Mouse (Mus musculus): ENCODE data around the gene Shroom3. TPM values are rescaled to one million over a fixed set of nuclear protein-coding genes. Genes with fewer than 3 reads are reported as not detected.

Shroom3 gene
- polyA plus RNA-seq, 1 experiment from 2014 or later, result 5.1 TPM

- 91% methylated on average over 3 of the region's 3 CpGs for WGBS
- Histone ChIP-seq H3K9me3 (ENCODE audit: control insufficient read depth, low read length) (no peaks in the 10 kb centered on the region), H3K4me2 (ENCODE audit: low read depth) (no peak overlapping the region), H3K4me3 (ENCODE audit: low read depth, low read length) (no peak overlapping the region), H3K27me3 (ENCODE audit: control insufficient read depth, insufficient read depth, low read length) (no peaks in the 10 kb centered on the region), H3K36me3 (ENCODE audit: control insufficient read depth, insufficient read depth, low read length) (no peaks in the 10 kb centered on the region), H3K9ac (ENCODE audit: low read length) (no peak overlapping the region), H3K4me1 (ENCODE audit: control insufficient read depth, insufficient read depth, low read length) (peaks cover 20% of the 10 kb centered on the region), H3K27ac (ENCODE audit: low read depth, low read length) (no peak overlapping the region)
- ATAC-seq (ENCODE audit: insufficient read depth, low FRiP score, low TSS enrichment), result no peak
- no peak for DNase-seq (ENCODE audit: low spot score)
Measured at GRCm38 (mm10) chr5:92814621-92815020, 131.4 kb downstream of the Shroom3 start.

DNA sequence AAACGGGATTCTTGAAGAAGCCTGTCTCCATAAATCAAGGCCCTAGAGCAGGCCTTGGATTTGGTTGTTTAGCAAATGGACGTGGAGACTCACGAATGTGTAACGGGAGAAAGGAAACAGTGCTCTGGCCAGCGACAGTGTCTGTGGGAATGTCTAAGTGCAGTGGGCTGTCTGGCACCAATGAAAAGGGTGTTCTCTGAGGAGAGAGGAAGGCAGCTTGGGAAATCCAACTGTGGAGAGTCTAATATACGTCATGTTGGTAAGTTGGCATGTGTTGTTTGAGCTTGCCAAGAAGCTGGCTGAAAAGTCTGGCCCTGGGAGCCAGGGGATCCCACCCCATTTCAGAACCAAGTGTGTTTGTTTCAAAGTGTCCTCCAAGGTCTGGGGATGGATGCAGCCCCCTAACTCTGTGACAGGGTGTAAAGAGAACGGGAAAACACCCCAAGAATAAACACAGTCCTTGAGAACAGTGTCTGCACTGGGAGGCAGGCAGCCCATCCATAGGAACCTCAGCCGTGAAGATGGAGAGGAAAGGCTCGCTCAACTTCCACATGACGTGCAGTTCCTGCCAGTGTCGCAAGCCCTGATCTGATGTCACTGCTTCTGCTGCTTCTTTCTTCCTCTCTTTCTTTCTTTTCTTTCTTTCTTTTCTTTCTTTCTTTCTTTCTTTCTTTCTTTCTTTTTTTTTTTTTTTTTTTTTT lies 134.0 kb downstream of the Shroom3 start:
- no peaks in the 10 kb centered on the region for H3K36me3 ChIP-seq (ENCODE audit: control insufficient read depth, insufficient read depth, low read length)
- DNase-seq (ENCODE audit: low spot score) (peak; percentile 21), ATAC-seq (ENCODE audit: insufficient read depth, low FRiP score, low TSS enrichment) (peak; percentile 61)
- no peaks in the 10 kb centered on the region for H3K9me3 ChIP-seq (ENCODE audit: control insufficient read depth, low read length)
- 52% methylated on average over 11 of the region's 11 CpGs for WGBS
- H3K4me1 ChIP-seq (ENCODE audit: control insufficient read depth, insufficient read depth, low read length), result peaks cover 5% of the 10 kb centered on the region
- no peaks in the 10 kb centered on the region for H3K27me3 ChIP-seq (ENCODE audit: control insufficient read depth, insufficient read depth, low read length)
- no peak overlapping the region for H3K27ac ChIP-seq (ENCODE audit: low read depth, low read length)
- H3K9ac ChIP-seq (ENCODE audit: low read length), result no peak overlapping the region
- no peak overlapping the region for H3K4me3 ChIP-seq (ENCODE audit: low read depth, low read length)
- no peak overlapping the region for H3K4me2 ChIP-seq (ENCODE audit: low read depth)

- H3K27ac ChIP-seq (ENCODE audit: low read depth, low read length), result no peak overlapping the region
- H3K27me3 ChIP-seq (ENCODE audit: control insufficient read depth, insufficient read depth, low read length), result no peaks in the 10 kb centered on the region
- H3K9me3 ChIP-seq (ENCODE audit: control insufficient read depth, low read length), result no peaks in the 10 kb centered on the region
- no peak overlapping the region for H3K9ac ChIP-seq (ENCODE audit: low read length)
- no peak for DNase-seq (ENCODE audit: low spot score)
- no peak for ATAC-seq (ENCODE audit: insufficient read depth, low FRiP score, low TSS enrichment)
- H3K4me2 ChIP-seq (ENCODE audit: low read depth), result no peak overlapping the region
- no peak overlapping the region for H3K4me3 ChIP-seq (ENCODE audit: low read depth, low read length)
- WGBS, result 78% methylated on average over 3 of the region's 3 CpGs
- no peaks in the 10 kb centered on the region for H3K36me3 ChIP-seq (ENCODE audit: control insufficient read depth, insufficient read depth, low read length)
- no peaks in the 10 kb centered on the region for H3K4me1 ChIP-seq (ENCODE audit: control insufficient read depth, insufficient read depth, low read length)
Measured at GRCm38 (mm10) chr5:92821370-92821769, 138.1 kb downstream of the Shroom3 start.

DNA sequence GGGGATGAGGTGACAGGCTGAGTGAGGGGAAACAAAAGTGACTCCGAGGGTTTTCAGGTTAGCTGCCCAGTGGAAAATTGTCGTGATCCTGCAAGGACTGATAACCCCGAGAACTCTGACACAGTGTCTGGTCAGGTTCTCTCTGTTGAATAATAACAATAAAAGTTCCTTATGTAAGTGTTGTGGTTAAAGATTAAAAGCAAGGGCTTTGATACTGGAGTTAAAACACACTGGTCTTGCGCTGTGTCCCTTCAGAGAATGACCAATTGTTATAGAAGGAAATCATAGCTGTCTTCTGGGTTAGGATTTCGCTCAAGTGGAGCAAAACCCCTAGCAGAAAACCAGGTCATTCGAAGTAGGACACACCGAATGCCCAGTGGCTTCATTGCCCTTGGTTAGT lies 140.3 kb downstream of the Shroom3 start:
- no peak for ATAC-seq (ENCODE audit: insufficient read depth, low FRiP score, low TSS enrichment)
- WGBS, result 84% methylated on average over 7 of the region's 7 CpGs

DNA sequence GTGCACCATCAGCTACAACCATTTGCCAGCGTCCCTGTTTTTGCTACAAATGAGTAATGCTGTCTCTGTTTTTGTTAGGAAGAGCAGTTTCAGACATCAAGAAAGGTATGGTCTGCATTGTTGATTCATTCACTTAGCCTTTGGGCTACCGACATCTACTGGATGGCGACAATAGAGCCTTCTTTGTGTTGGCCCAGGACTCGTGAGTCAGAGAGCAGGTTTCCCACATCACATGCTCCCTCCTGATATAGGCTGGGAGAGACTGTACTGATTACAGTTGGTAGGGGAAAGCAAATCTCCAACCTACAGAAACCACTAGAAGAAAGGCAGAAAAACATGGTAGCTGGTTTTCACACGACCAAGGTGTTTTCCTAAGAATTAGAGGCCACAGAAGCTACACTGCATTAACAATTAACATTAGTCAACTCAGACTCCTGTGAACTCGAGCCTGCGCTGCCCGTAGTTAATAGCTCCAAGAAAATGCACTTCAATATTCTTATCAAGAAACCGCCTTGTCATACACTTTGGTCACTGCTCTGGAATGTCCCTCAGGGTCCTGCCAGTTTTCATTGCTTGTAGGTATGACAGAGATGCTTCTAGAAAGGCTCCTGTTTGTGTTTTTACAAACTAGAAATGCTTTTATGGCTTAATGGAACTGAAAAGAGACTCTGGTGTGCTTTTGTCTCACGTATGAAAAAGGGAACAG lies 141.2 kb downstream of the Shroom3 start:
- Histone ChIP-seq H3K4me2 (ENCODE audit: low read depth) (no peak overlapping the region), H3K4me3 (ENCODE audit: low read depth, low read length) (no peak overlapping the region), H3K4me1 (ENCODE audit: control insufficient read depth, insufficient read depth, low read length) (no peaks in the 10 kb centered on the region), H3K27ac (ENCODE audit: low read depth, low read length) (no peak overlapping the region), H3K9me3 (ENCODE audit: control insufficient read depth, low read length) (no peaks in the 10 kb centered on the region), H3K36me3 (ENCODE audit: control insufficient read depth, insufficient read depth, low read length) (no peaks in the 10 kb centered on the region), H3K27me3 (ENCODE audit: control insufficient read depth, insufficient read depth, low read length) (no peaks in the 10 kb centered on the region), H3K9ac (ENCODE audit: low read length) (no peak overlapping the region)
- WGBS, result 81% methylated on average over 10 of the region's 10 CpGs
- ATAC-seq (ENCODE audit: insufficient read depth, low FRiP score, low TSS enrichment) (no peak), DNase-seq (ENCODE audit: low spot score) (no peak)

More for the DNA sequence above, 140.3 kb downstream of the Shroom3 start:
- no peak for DNase-seq (ENCODE audit: low spot score)
- H3K4me3 ChIP-seq (ENCODE audit: low read depth, low read length), result no peak overlapping the region
- H3K27ac ChIP-seq (ENCODE audit: low read depth, low read length), result no peak overlapping the region
- H3K4me1 ChIP-seq (ENCODE audit: control insufficient read depth, insufficient read depth, low read length), result no peaks in the 10 kb centered on the region
- H3K9me3 ChIP-seq (ENCODE audit: control insufficient read depth, low read length), result no peaks in the 10 kb centered on the region
- no peaks in the 10 kb centered on the region for H3K36me3 ChIP-seq (ENCODE audit: control insufficient read depth, insufficient read depth, low read length)
- no peak overlapping the region for H3K9ac ChIP-seq (ENCODE audit: low read length)
- H3K27me3 ChIP-seq (ENCODE audit: control insufficient read depth, insufficient read depth, low read length), result no peaks in the 10 kb centered on the region
- H3K4me2 ChIP-seq (ENCODE audit: low read depth), result no peak overlapping the region

DNA sequence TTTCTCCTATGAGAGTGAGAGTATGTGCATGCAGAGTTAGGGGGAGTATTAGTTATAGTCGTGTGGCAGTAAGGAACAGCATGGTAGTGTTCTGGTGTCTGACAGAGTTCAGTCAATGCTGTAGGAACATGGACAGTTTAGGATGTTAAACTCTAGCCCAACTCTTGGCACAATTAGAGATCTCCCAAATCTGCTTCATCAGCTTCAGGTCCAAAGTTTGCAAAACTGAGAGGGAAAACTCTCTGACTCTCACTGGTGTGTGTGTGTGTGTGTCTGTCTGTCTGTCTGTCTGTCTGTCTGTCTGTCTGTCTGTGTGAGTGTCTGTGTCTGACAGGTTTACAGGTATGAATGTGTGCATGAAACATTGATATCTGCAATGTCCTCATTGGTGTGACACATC lies 147.2 kb downstream of the Shroom3 start:
- 78% methylated on average over 1 of the region's 1 CpGs for WGBS
- Histone ChIP-seq H3K4me3 (ENCODE audit: low read depth, low read length) (no peak overlapping the region), H3K27me3 (ENCODE audit: control insufficient read depth, insufficient read depth, low read length) (no peaks in the 10 kb centered on the region), H3K4me2 (ENCODE audit: low read depth) (no peak overlapping the region), H3K27ac (ENCODE audit: low read depth, low read length) (no peak overlapping the region), H3K4me1 (ENCODE audit: control insufficient read depth, insufficient read depth, low read length) (no peaks in the 10 kb centered on the region), H3K9ac (ENCODE audit: low read length) (no peak overlapping the region), H3K36me3 (ENCODE audit: control insufficient read depth, insufficient read depth, low read length) (no peaks in the 10 kb centered on the region), H3K9me3 (ENCODE audit: control insufficient read depth, low read length) (no peaks in the 10 kb centered on the region)
- DNase-seq (ENCODE audit: low spot score) (no peak), ATAC-seq (ENCODE audit: insufficient read depth, low FRiP score, low TSS enrichment) (no peak)

- Histone ChIP-seq H3K9me3 (ENCODE audit: control insufficient read depth, low read length) (no peaks in the 10 kb centered on the region), H3K36me3 (ENCODE audit: control insufficient read depth, insufficient read depth, low read length) (no peaks in the 10 kb centered on the region), H3K27ac (ENCODE audit: low read depth, low read length) (no peak overlapping the region), H3K4me1 (ENCODE audit: control insufficient read depth, insufficient read depth, low read length) (no peaks in the 10 kb centered on the region), H3K9ac (ENCODE audit: low read length) (no peak overlapping the region), H3K27me3 (ENCODE audit: control insufficient read depth, insufficient read depth, low read length) (no peaks in the 10 kb centered on the region), H3K4me3 (ENCODE audit: low read depth, low read length) (no peak overlapping the region), H3K4me2 (ENCODE audit: low read depth) (no peak overlapping the region)
- ATAC-seq (ENCODE audit: insufficient read depth, low FRiP score, low TSS enrichment) (no peak), DNase-seq (ENCODE audit: low spot score) (no peak)
- WGBS, result 70% methylated on average over 7 of the region's 7 CpGs
Measured at GRCm38 (mm10) chr5:92834513-92834912, 151.3 kb downstream of the Shroom3 start.

DNA sequence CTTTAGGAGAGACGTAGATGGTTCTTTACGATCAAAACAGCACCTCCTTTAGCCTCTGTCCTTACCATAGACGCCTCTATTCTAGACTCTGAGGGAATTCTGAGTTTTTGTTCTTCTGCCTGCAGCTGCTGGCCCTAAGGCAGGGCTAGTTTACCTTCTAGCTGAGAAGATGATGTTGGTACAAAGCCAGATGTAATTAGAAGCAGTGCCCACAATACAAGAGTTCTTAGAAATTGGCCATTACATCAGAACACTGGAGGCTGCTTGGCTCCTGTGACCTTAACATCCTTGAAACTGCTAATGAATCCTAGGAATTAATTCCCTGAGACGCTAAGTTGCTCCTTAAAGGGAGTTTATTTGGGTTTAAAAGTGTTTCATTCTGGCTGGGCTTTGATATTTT lies 154.1 kb downstream of the Shroom3 start:
- no peak overlapping the region for H3K9ac ChIP-seq (ENCODE audit: low read length)
- H3K36me3 ChIP-seq (ENCODE audit: control insufficient read depth, insufficient read depth, low read length), result no peaks in the 10 kb centered on the region
- no peaks in the 10 kb centered on the region for H3K27me3 ChIP-seq (ENCODE audit: control insufficient read depth, insufficient read depth, low read length)
- H3K27ac ChIP-seq (ENCODE audit: low read depth, low read length), result no peak overlapping the region
- no peak overlapping the region for H3K4me2 ChIP-seq (ENCODE audit: low read depth)
- H3K4me3 ChIP-seq (ENCODE audit: low read depth, low read length), result no peak overlapping the region
- no peaks in the 10 kb centered on the region for H3K9me3 ChIP-seq (ENCODE audit: control insufficient read depth, low read length)
- DNase-seq (ENCODE audit: low spot score), result no peak
- H3K4me1 ChIP-seq (ENCODE audit: control insufficient read depth, insufficient read depth, low read length), result 0 out of 2 replicates have a peak, but pooled peaks cover 3% of the 10 kb centered on the region
- 88% methylated on average over 4 of the region's 4 CpGs for WGBS
- no peak for ATAC-seq (ENCODE audit: insufficient read depth, low FRiP score, low TSS enrichment)

- no peaks in the 10 kb centered on the region for H3K27me3 ChIP-seq (ENCODE audit: control insufficient read depth, insufficient read depth, low read length)
- DNase-seq (ENCODE audit: low spot score) (no peak), ATAC-seq (ENCODE audit: insufficient read depth, low FRiP score, low TSS enrichment) (no peak)
- no peak overlapping the region for H3K9ac ChIP-seq (ENCODE audit: low read length)
- no peak overlapping the region for H3K4me3 ChIP-seq (ENCODE audit: low read depth, low read length)
- no peaks in the 10 kb centered on the region for H3K9me3 ChIP-seq (ENCODE audit: control insufficient read depth, low read length)
- H3K4me2 ChIP-seq (ENCODE audit: low read depth), result no peak overlapping the region
- no peak overlapping the region for H3K27ac ChIP-seq (ENCODE audit: low read depth, low read length)
- 87% methylated on average over 9 of the region's 9 CpGs for WGBS
- peaks cover 6% of the 10 kb centered on the region for H3K4me1 ChIP-seq (ENCODE audit: control insufficient read depth, insufficient read depth, low read length)
- H3K36me3 ChIP-seq (ENCODE audit: control insufficient read depth, insufficient read depth, low read length), result no peaks in the 10 kb centered on the region
Measured at GRCm38 (mm10) chr5:92838351-92838784, 155.1 kb downstream of the Shroom3 start.
